Mouse (Mus musculus) cerebellum, postnatal 25 days (tissue): ENCODE results near the gene Cfap77.
A peak's percentile ranks its signal among the peaks of the same experiment; 100 is the strongest.

Experiments used
- DNase-seq, 2 experiments: peaks; one replicate each; pipeline ENCODE4 v3.0.0; 2021; ENCODE audit warnings: mixed read lengths in 2 of 2

Gene Cfap77

GRCm38 (mm10) chr2:28897340-28897899 is 157.4 kb downstream of the Cfap77 start:
- DNase-seq: no peak

GRCm38 (mm10) chr2:28895876-28896275 is 159.0 kb downstream of the Cfap77 start:
- no peak for DNase-seq

DNA sequence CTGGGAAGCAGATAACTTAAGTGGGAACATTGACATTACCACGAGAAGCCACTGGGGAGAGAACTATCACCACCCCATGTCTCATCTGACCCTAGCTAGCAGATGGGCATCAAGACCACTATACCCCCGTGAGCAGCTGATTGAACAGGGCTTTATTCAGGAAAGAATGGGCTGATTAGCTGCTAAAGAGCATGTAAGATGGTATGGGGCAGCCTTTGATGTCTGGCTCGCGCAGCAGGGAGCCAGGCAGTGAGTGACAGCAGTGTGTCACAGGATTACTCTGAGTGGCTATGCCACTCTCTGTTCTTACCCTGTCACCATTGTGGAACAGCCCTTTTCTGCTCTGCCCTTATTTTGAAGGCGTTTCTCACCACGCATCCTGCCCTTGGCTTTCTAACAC is 161.3 kb downstream of the Cfap77 start:
- no peak for DNase-seq

DNA sequence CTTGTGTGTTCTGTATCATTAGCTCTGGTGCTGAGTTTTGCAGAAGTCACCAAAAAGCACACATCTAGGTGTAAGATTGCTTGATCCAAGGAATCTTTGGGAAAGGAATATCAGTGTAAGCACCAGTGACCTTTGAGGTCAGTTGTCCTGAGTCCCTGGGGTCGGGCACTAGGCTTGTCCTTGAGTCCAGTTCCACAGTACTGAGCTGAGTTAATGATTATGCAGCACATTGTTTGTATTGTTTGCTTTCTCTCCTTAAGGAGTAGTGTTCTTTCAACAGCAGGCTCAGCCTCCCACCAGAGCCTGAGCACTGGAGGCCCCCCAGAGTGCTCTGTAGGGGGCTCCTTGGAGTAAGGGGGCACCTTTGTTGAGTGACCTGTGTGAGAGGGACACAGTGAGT is 162.1 kb downstream of the Cfap77 start:
- DNase-seq: no peak

GRCm38 (mm10) chr2:28884914-28885313 is 170.0 kb downstream of the Cfap77 start:
- DNase-seq: no peak

GRCm38 (mm10) chr2:28882826-28883485 is 171.9 kb downstream of the Cfap77 start:
- no peak for DNase-seq

GRCm38 (mm10) chr2:28882047-28882446 is 172.8 kb downstream of the Cfap77 start:
- no peak for DNase-seq

GRCm38 (mm10) chr2:28881275-28881674 is 173.6 kb downstream of the Cfap77 start:
- DNase-seq: peak; percentile 35 to 66
